Mouse (Mus musculus): Measurements from ENCODE around the gene Rin3. TPM values are rescaled to one million over a fixed set of nuclear protein-coding genes. Genes with fewer than 3 reads are reported as not detected.
"Not testable (repeated sequence)": the region's sequence is repeated elsewhere in the genome, so short reads cannot be mapped to it uniquely, and the experiment has no call there.

The Rin3 gene
- total RNA-seq, 2 experiments from 2014 or later: 2.5 to 3.1 TPM

- DNase-seq (ENCODE audit: extremely low spot score in 1 of 2, low spot score in 1 of 2): not testable (repeated sequence)
These were observed 2.6 kb upstream of the Rin3 start for GRCm38 (mm10) chr12:102280290-102280689.

GRCm38 (mm10) chr12:102280867-102281503 is 1.9 kb upstream of the Rin3 start:
- no peak for DNase-seq (ENCODE audit: extremely low spot score in 1 of 2, low spot score in 1 of 2)

DNA sequence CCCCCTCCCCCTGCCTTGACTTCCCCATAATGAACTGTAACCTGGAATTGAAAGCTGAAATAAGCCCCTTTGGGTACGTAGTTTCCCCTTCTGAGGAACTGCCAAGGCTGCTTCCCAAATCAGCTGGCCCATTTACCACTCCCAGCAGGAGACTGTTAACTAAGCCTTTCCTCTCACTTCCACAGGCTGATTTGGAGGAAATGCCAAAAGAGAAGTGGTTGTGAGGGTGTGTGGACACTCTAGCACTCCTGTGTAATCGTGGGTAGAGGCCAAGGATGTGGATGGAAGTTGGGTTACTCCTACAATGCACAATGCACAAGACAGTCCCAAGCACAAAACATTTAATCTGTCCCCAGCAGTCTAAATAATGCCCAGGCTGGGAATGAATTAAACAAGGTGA is 722 bp upstream of the Rin3 start:
- DNase-seq (ENCODE audit: extremely low spot score in 1 of 2, low spot score in 1 of 2): no peak

DNA sequence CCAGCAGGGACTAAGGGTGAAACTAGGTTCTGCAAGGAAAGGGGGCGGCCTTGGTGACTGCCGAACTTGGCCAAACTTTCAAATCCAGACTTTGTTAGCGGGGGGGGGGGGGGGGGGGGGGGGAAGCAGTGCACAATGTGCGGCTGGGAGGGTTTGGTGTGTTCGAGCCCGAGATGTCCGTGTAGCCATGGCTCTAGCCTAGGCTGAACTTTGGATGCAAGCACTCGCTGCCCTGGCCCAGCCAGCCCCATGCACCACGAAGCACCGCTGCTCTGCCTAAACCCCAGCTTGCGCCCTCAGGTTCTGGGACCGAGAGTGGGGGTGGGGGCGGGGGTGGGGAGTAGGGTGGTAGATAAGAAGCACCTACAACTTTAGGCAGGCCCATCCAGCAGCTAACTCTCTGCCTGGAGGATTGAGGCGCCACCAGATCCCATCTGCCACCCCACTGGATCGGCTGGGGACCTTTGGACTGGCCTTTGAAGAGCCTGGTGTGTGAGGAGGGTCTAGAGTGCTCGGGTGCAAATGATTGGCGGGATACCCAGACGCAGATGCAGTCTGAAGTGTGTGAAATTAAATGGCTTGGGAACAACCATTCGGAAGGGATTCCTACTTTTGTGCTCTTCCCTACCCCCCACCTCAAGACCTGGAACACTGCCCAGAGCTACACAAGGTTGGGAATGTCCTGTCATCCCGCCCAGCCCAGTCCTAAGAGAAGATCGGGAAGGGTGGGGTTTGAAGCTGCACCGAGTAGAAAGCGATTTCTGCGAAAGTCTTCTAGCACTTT is 827 bp downstream of the Rin3 start:
- no peak for DNase-seq (ENCODE audit: extremely low spot score in 1 of 2, low spot score in 1 of 2)

GRCm38 (mm10) chr12:102284267-102284610 is 1.4 kb downstream of the Rin3 start:
- DNase-seq (ENCODE audit: extremely low spot score in 1 of 2, low spot score in 1 of 2): no peak

GRCm38 (mm10) chr12:102284618-102285159 is 1.8 kb downstream of the Rin3 start:
- DNase-seq (ENCODE audit: extremely low spot score in 1 of 2, low spot score in 1 of 2): no peak

- no peak for DNase-seq (ENCODE audit: extremely low spot score in 1 of 2, low spot score in 1 of 2)
These were observed 2.5 kb downstream of the Rin3 start for GRCm38 (mm10) chr12:102285318-102285717.

GRCm38 (mm10) chr12:102285779-102286178 is 2.9 kb downstream of the Rin3 start:
- no peak for DNase-seq (ENCODE audit: extremely low spot score in 1 of 2, low spot score in 1 of 2)

GRCm38 (mm10) chr12:102286681-102287414 is 4.0 kb downstream of the Rin3 start:
- no peak for DNase-seq (ENCODE audit: extremely low spot score in 1 of 2, low spot score in 1 of 2)

DNA sequence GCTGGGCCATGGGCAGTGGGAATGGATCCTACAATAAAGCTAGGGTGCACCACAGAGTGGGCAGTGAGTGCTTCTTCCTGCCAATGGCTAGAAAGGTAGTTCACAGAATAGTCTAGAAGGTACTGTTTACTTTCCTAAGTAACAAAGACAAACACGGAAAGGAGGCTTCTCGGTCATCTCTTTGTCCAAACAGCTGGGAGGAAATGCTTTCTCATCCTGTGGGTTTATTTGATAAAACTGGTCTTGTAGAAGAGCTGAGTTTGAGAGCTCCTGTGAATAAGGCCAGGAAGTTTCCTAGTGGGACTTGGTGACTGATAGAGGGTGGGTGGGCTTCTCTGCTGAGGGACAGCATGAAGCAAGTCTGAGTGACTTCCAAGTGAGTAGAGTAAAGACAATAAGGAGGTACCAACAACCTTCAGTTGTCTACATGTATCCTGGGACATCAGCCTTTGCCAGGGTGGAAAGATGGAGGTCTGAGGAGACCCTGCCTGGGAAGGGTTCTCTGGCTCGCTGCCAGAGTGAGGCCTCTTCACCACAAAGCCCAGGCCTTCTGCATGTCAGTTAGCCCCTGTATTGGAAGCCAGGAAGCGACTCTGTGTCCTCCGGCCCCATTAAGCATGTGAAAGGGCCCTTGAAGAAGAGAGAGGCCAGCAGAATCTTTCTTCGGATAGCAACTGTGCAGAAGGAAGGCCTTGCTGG is 5.2 kb downstream of the Rin3 start:
- DNase-seq (ENCODE audit: extremely low spot score in 1 of 2, low spot score in 1 of 2): no peak

- no peak for DNase-seq (ENCODE audit: extremely low spot score in 1 of 2, low spot score in 1 of 2)
These were observed 6.0 kb downstream of the Rin3 start for GRCm38 (mm10) chr12:102288846-102289245.

GRCm38 (mm10) chr12:102289568-102289967 is 6.7 kb downstream of the Rin3 start:
- no peak for DNase-seq (ENCODE audit: extremely low spot score in 1 of 2, low spot score in 1 of 2)

DNA sequence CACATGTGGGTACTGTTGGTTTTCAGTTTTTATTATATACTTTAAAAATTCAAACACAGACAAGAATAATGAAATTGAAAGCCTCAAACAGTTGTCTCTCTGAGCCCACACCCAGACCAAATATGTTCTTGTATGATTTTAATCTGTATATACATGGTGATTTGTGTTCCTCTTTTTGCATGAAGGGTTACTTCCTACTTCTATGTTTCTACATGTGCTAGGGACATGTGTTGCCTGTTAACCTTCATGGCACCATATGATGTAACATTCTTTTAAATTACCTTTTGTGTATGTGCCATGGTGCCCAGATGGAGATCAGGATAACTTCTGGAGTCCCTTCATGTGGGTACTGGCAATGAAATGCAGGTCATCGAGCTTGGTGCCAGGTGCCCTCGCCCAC is 7.8 kb downstream of the Rin3 start:
- no peak for DNase-seq (ENCODE audit: extremely low spot score in 1 of 2, low spot score in 1 of 2)

- DNase-seq (ENCODE audit: extremely low spot score in 1 of 2, low spot score in 1 of 2): no peak
These were observed 8.8 kb downstream of the Rin3 start for GRCm38 (mm10) chr12:102291686-102292085.

- DNase-seq (ENCODE audit: extremely low spot score in 1 of 2, low spot score in 1 of 2): no peak
These were observed 9.8 kb downstream of the Rin3 start for GRCm38 (mm10) chr12:102292501-102293215.

DNA sequence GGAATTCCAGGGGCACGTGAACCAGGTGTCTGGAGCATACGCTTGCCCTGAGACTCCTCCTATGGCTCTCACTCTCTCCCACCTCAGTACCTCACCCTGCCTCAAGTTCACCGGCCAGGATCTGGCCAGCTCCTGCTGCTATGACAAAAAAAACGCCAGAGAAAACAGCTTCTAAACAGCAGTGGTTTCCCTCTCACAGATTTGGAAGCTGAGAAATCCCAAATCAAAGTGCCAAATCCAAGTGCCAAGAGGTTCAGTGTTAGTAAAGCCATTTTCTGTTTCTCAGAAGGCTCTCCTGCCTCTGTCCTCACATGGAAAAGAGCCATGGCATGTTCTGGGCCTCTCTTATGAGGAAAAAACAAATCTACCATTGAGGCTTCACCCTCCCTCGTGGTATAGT is 11.8 kb downstream of the Rin3 start:
- no peak for DNase-seq (ENCODE audit: extremely low spot score in 1 of 2, low spot score in 1 of 2)

DNA sequence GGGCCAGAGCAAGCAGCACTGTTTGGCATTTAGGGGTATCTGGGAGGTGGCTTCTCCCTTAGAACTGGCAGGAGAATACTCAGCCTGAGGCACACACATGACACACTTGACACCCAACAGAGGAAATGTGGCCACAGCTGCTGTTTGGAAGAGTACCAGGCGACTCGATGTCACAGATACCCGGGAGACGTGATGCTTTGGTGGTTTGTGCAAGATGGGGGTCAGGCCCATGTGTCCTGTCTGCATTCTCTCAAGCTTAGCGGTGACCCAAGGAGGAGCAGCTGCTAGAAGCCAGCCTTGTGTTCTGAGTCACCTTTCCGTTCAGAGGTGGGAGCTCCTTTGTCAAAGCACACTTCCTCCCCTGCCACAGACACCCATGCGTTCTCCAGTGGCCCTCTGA is 12.4 kb downstream of the Rin3 start:
- DNase-seq (ENCODE audit: extremely low spot score in 1 of 2, low spot score in 1 of 2): no peak

DNA sequence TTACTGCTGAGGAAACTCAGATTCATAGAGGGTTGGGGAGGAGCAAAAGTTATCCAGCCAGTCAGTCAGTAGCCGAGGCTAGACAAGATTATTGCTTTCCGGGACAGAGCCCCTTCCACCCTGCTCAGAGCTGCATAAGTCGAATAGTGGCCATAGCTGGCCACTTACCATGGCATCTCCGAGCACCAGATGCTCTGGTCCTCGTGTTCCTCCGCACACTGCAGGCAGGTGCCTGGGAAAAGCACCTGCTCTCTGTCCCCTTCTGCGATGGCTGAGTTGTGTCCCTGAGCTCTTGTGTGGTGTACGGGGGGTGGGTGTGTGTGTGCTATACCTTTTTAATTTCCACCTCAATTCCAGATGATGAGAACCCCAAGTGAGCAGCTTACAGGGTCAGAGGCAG is 12.8 kb downstream of the Rin3 start:
- DNase-seq (ENCODE audit: extremely low spot score in 1 of 2, low spot score in 1 of 2): no peak

- DNase-seq (ENCODE audit: extremely low spot score in 1 of 2, low spot score in 1 of 2): no peak
These were observed 13.5 kb downstream of the Rin3 start for GRCm38 (mm10) chr12:102296361-102296760.

DNA sequence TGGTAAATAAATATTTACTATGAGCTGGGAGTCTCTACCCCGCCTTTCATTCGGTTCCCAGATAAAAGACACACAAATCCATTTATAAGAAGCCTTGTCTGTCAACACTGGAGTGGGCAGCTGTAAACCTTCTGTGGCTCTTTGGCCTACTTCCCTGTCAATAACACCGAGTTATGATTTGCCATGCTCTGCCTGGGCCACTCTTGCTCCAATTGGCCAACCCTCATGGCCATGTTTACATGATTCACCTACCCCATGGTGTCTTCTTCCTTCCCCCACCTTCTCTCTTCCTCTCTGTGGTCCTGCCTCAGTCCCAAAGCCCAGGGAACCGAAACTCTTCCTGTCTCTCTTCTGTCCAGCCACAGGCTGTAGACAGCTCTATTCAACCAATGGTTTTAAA is 14.1 kb downstream of the Rin3 start:
- no peak for DNase-seq (ENCODE audit: extremely low spot score in 1 of 2, low spot score in 1 of 2)

Data from layer of hippocampus, postnatal 25 days (tissue).